Mouse (Mus musculus) T-helper 17 cell (primary cell): ENCODE data around the gene Wfdc6a.
"Not testable (repeated sequence)": the region's sequence is repeated elsewhere in the genome, so short reads cannot be mapped to it uniquely, and the experiment has no call there.

Experiments
- in situ Hi-C, 2 experiments: fragments of 300-600 bp; cut with MboI, MseI; formaldehyde crosslinking; loops; 1 replicate in 1 of 2; 2 replicates in 1 of 2; pipeline ENCODE4 v1.15.1; 2025; ENCODE audit warnings: high pct_unique_total_duplicates in 2 of 2

Gene Wfdc6a

DNA sequence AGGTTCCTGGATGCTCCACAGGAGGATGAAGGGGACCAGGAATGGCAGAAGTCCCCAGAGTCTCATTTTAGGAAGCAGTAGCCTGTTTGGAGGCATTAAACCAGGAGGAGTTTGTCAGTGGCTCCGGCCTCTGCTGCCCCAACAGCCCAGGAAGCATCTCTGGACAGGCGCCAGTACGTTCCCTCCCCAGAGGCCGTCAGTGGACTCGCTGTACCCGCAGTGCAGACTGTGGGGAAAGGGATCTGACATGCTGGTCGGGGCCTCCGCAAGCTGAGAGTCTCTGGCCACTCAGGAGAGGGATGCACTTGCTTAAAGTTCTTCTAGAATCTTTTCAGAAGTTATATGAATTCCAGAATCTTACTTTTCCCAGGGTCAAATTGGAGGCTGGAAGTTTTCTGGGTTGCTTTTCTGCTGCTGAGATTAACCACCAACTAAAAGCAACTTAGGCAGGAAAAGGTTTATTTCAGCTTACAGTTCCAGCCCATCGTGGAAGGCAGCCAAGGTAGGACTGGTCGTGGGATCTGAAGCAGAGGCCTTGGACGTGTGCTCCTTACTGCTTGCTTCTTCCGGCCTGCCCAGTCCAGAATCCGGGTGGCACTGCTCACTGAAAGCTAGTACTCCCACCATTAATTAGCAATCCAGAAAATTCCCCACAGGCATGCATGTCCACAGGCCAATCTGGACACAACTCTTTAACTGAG, at the start of gene Wfdc6a:
Gene Wfdc6a, minus strand, starts transcription at position 423 of the 701 bp plus-strand sequence.
- in situ Hi-C loops, result not testable (repeated sequence)

DNA sequence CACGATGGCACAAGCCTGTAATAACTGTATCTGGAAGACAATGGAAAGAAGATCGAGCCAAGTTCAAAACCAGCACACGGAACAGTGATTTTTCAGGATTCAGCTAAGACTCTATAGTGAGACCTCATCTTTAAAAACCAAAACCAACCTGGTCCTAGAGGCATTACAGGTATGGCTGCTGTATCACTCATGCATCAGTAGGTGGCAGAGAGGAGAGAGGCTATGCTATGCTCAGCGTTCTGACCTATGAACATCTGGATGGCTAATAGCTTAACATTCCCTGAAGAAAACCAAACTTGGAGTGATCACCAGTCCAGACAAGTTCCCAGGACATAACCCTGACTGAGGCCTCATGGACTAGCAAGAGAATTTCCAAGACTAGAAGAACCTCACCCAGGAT, 36.5 kb upstream of the Wfdc6a start:
- in situ Hi-C loops, result no loop called here

DNA sequence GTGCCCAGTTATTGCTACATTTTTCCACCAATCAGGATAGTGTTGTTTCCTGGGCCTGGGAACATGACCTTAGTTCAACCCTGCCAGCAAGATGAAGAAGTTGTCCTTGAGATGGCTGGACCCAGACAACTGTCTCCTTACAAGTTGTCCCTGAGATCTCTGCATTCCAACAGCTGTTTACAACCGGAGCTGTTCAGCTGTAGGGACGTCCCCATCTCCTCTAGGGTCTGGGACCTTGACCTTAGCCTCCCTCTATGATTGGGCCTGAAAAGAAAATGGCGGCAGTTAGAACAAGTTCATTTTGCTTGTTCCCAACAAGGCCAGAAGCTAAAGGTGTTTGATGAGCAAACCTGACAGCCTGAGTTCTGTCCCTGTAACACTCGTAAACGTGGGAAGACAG, 33.8 kb upstream of the Wfdc6a start:
- in situ Hi-C loops, result loop anchor here (5.0 kb wide), 1 partner anchor 37 kb away; no protein-coding TSS in a partner anchor

DNA sequence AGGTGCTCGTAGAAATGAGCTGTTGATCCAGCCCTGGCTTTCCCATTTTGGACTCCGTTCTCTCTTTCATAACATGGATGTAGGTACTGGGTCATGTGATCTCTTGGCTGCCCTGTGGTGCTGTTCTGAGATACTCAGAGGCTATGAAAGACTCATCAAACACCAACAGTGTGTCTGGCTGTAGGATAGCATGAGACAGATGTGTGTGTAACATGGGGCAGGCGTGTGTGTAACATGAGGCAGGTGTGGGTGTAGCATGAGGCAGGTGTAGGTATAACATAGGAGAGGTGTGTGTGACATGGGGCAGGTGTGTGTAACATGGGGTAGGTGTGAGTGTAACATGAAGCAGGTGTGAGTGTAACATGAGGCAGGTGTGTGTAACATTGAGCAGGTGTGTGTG, 30.1 kb upstream of the Wfdc6a start:
- in situ Hi-C loops, result loop anchor here (5.0 kb wide), 1 partner anchor 33 kb away; no protein-coding TSS in a partner anchor

DNA sequence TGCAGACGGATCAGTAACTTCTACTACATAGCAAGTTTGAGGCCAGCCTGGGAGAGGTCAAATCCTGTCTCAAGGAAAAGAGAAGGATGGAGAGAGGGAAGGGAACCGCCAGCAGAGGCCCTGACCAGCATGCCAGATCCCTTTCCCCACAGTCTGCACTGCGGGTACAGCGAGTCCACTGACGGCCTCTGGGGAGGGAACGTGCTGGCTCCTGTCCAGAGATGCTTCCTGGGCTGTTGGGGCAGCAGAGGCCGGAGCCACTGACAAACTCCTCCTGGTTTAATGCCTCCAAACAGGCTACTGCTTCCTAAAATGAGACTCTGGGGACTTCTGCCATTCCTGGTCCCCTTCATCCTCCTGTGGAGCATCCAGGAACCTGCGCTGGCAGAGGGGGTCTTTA, 28.2 kb upstream of the Wfdc6a start, which contains the start of the genes Wfdc6b and Wfdc8:
Gene Wfdc6b, plus strand, starts transcription at position 52 of the 400 bp plus-strand sequence.
Gene Wfdc8, minus strand, starts transcription at position 156 of the 400 bp plus-strand sequence.
- in situ Hi-C loops, result not testable (repeated sequence)

DNA sequence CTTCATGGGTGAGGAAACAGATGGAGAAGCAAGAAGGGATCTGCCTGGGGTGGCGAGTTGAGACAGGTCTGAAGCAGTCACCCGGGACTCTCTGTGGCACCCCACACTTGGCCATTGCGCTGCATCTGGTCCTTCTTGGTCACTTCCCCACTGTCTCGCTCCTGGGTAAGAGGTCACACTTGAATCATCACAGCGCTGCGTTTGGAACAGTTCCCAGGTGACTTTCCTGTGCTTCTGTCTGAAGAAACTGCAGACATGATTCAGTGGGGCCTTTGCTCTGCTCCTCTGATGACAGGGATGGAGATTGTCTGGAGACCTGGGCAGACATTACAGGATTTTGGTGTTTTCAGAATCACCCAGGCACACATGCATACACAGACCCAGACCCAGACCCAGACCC, 23.5 kb upstream of the Wfdc6a start:
- in situ Hi-C loops, result loop anchor here in 1 of 2 experiments (10.0 kb wide), 1 partner anchor 1094 kb away; no protein-coding TSS in a partner anchor

DNA sequence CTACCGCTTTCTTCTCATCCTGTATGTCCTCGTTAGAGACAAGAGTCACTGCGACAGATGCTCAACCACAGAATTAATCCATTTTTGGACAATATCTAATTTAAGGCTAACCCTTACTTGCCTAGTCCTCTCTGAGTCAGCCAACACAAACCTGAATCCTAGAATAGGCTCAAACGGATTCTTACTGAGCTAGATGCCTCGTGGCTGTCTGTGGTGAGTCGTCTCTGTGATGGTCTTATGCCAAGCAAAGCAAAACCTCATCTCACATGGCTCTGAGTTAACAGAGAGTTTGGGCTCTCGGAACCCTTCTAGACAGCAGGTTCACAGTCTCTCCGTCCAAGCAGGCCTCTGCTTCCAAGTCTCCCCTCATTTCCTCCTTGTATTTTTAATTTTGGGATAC, 19.2 kb upstream of the Wfdc6a start:
- in situ Hi-C loops, result loop anchor here in 1 of 2 experiments (10.0 kb wide), 1 partner anchor 1090 kb away; no protein-coding TSS in a partner anchor

DNA sequence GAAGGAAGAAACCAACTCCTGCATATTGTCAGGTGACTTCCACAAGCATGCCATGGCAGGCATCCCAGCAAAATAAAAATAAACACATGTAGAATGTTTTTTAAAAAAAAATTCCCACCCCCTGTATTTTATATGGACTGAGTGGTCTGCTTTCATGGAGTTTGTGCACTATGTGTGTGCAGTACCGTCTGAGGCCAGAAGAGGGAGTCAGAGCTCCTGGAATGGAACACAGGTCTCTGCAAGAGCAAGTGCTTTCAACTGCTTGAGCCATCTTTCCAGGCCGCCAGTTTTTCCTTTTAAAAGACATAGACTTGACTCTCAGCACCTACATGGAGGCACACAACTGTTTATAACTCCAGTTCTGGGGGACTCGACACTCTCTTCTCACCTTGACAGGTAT, 18.2 kb upstream of the Wfdc6a start:
- in situ Hi-C loops, result loop anchor here in 1 of 2 experiments (10.0 kb wide), 1 partner anchor 1089 kb away; no protein-coding TSS in a partner anchor

DNA sequence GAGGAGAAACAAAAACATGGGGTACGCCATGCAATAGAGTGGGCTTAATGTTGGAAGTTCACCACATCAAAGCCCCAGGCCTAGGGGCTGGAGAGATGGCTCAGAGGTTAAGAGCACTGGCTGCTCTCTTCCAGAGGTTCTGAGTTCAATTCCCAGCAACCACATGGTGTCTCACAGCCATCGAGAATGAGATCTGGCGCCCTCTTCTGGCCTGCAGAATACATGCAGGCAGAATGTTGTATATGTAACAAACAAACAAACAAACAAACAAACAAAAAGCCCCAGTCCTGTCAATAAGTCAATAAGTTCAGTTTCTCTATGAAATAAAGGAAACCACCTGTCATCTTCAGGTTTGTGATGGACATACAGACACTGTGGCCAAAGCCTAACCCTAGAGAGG, 14.9 kb upstream of the Wfdc6a start:
- in situ Hi-C loops, result loop anchor here in 1 of 2 experiments (10.0 kb wide), 1 partner anchor 1085 kb away; no protein-coding TSS in a partner anchor

DNA sequence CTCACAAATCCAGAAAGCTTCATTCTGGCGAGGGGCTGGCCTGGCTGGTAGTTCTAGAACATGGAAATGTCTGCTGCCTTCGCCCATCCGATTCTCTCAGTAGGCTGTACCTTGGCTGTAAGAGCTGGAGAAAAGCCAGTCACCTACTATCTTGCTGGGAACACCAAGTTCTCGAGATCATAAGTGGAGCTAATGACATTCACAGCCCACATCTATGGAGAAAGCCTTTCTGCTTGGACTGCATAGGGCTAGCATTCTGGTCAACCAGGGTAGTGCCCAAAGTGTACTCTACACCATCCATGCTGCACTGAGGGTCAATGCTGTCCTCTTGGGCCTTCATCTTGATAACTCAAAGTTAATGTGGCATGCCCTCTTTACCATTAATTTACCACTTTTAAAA, 8.2 kb upstream of the Wfdc6a start, which contains the start of gene Eppin:
Gene Eppin, minus strand, starts transcription at position 101 of the 400 bp plus-strand sequence.
- in situ Hi-C loops, result loop anchor here in 1 of 2 experiments (5.0 kb wide), 1 partner anchor 129 kb away; no protein-coding TSS in a partner anchor

DNA sequence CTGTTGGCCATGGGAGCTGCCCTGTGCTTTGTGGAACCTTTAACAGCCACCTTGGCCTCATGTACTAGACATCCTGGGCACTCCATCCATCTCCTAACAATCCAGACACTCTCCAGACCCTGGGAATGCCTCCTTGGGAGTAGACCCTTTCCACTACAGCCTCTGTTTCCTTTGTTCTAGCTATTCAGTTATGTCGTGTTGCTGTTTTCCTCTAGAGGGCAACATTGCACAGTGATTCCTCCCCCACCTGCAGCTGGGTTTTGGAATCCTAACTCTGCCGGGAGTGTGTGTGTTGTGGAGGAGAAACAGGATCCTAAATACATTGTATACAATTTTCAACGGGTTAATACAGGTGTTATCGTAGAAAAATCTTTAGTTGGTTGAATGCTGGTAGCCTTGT, 6.8 kb upstream of the Wfdc6a start:
- in situ Hi-C loops, result loop anchor here in 1 of 2 experiments (5.0 kb wide), 1 partner anchor 130 kb away; no protein-coding TSS in a partner anchor

DNA sequence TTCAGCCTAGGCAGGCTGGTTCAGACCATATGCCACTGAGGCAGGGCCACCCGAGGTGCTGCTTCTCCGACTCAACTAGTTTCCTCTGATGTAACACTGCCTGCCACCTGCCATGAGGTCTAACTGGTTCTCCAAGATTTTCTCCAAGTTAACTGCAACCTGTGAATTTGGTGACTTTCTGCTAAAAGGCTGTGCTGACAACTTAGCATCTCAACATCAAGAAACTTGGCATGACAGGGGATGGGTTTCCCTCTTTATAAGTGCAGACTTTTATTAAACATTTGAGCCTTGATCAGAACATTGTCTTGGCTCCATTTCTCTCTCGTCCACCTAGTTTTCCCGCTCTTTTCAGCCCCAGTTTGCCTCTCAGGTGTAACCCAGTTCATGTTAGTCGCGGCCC, 11.9 kb downstream of the Wfdc6a start, which contains the start of gene Spint3:
Gene Spint3, minus strand, starts transcription at position 101 of the 400 bp plus-strand sequence.
- in situ Hi-C loops, result not testable (repeated sequence)

DNA sequence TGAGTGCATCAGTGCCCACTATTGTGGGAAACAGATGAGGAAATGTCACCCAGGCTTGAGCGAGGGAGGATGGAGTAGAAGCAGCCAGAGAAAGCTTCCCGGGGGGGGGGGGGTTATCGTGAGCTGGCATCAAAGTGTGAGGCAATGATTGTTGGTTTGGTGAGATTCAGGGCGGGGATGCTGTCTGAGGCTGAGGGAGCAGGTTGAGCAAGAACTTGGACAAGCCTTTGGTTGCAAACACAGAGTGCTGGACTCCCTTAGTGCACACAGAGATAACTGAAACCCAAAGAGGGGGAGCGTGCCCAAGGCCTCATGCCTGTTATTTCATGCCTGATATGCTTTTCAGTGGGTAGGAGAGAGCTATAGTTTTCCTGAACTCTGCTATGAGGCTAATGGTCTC, 17.8 kb downstream of the Wfdc6a start:
- in situ Hi-C loops, result no loop called here

DNA sequence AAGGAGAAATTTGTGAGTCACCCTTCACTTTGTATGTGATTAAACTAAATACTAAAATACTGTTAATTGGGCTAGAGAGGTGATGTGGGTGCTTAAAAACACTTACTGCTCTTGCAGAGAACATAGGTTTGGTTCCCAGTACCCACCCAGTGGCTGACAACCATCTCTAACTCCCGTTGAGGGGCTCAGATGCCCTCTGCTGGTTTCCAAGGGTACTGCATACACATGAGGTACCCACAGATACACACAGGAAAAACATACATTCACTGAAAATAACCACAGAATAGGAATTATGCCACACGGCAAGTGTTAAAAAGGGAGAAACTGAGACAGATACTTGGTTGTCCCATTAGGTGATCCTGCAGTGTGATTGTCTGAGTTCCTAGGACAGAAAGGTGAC, 18.2 kb downstream of the Wfdc6a start:
- in situ Hi-C loops, result no loop called here

DNA sequence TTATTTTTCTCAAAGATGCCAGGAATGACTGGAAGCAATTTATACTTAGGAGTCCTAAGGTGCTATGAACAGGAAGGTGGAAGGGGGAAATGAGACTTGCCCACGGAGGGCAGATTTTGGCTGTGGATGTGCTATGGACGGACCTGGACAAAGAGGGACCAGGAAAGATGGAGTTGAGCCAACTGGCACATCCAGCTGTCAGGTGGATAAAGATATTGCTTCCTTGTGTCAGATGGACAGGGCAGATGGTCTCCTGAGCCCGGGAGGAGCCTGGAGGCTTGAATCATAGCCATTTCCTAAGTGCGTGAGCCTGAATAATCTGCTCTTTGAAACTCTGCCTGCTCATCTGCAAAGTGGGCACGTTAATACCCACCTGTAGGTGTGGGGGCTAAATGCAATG, 20.9 kb downstream of the Wfdc6a start:
- in situ Hi-C loops, result no loop called here

DNA sequence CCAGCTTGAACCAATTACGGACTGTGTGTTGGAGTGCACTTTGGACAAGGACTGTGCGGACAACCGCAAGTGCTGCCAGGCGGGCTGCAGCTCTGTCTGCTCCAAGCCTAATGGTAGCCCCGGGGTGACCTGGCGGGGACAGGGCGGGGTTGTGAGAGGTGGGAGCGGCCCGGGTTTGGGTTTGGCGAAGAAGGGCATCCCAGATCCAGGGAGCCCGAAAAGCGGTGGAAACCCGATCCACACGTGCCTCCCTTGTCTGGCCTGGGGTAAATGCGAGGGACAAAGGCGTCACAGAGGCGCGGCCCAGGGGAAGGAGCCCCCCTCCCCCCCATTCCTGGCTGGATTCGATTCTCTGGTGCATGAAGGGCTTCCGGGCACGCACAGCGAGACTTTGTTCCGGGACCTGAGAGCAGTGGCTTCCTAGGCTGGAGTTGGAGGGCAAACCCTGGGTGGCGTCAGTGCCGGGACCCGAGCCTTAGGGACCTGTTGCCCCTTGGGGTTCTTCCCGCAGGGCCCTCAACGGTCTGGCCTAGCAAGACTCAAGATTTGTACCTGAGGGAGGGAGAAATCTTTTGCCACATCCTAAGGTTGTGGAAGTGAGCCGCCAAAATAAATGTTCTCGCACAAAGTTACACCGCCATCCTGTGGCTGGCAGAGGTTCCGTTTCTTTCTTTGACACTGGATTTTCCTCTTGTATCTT, 21.8 kb downstream of the Wfdc6a start:
- in situ Hi-C loops, result no loop called here

DNA sequence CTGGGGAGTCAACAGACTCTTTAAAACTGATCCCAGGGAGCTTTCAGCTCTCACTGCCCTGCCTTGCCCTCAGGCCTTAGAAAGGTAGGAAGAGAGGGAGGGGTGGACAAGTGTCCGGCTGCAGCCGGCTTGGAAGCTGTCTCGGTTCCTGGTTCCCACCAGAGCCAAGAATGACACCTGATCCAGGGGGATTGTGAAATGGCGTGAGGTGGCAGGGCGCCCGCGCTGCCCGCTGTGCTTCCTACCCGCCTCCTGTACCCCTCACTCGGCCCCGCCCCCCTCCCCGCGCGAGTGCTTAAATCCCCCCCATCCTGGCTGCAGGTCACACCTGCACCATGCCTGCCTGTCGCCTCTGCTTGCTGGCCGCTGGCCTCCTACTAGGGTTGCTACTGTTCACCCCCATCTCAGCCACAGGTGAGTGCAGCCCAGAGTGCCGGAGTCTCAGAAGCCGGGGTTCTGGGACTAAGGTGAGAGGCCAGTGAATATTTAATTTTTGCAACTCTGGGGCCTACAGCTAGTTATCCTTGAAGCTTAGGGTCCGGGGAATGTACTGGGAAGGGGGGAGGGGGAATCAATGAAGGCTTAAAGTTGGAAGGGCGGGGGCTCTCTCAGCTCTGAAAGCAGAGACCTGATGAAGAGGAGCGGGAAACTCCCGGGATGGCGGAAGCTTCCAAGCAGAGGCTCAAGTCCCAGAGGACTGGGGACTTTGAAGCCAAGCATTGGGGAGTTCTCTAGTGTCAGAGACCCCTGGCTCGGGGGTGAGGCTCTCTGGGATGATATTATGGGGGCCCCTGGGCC, 22.7 kb downstream of the Wfdc6a start, which contains the start of gene Wfdc2:
Gene Wfdc2, plus strand, starts transcription at position 23 of the 798 bp plus-strand sequence.
- in situ Hi-C loops, result no loop called here

DNA sequence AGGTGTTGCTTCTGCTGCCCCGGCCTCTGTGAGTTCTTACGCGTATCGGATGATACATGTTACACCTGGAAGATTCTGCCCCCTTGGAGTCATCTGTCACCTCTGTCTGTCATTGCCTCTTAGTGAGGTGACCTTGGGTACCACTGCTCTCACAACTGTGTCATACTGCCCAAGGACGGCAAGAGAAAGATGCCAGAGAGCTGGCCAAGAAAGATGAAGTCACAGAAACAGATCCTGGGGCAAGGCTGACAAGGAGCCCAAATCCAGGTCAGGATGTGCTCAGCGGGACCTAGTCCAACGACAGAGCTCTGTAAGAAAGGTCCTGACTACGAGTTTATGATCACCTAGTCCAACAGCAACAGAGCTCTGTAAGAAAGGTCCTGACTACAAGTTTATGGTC, 25.1 kb downstream of the Wfdc6a start:
- in situ Hi-C loops, result no loop called here

DNA sequence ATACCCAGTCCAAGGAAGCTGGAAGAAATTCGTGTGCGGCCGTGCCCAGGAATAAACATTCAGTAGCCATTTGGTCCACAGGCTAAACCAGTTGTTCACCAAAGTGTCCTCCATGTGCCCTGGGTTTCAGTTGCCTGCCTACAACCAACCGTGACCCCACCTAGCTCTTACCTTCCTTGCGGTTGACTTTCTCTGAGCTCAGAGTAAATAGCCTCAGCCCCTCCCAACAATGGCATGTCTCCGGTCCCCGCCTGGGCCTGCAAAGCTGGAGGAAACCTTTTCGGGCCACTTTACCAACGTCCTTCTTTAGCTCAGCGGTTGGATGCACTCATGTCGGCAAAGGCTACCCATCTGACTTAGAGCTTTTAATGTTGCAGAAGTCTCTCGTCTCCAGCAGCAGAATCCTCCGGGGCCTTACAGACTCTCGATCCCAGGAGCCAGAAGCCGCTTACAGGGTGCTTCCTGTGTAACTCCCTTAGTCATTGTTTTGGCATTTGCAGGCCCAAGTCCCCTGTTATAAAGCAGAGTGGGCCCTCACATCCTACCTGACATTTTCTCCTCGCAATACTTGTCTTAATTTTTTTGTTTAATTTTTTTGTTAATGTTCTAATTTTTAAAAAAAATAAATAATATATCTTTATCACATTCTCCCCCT, 26.1 kb downstream of the Wfdc6a start:
- in situ Hi-C loops, result no loop called here

DNA sequence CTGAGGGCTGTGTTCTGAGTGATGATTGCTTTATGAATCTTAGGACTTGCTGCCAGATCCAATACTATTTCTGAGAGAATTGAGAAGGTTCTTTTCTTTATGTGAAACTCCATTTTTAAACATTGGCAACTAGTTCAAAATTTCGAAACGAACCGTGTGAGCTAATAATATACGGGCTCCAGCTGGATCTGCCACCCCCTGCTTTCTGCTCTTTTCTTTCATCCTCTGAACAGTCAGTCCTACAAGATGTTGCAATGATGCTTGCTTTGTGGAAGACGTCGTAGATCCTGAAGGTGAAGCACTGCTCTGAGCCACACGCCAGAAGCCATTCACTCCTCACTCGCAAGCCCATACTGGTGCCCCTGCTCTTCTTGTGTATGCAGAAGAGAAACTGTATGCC, 26.8 kb downstream of the Wfdc6a start:
- in situ Hi-C loops, result no loop called here

DNA sequence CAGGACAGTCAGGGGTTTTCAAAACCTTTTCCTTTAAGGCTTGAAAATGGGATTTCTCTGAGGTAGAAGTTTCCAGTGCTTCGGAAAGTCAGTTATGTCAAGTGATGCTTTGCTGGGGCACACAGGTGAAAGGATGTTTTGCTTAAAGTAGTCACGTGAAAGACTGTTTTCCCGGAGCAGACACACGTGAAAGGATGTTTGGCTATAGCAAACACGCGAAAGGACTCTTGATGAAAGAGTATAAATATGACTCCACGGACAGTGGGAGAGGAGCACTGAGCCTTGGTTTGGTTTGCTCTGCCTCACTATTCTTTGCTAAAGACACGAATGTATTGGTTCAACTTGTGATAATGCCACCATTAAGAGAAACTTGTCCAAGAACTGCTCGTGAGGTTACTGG, 33.7 kb downstream of the Wfdc6a start:
- in situ Hi-C loops, result no loop called here
